Mouse (Mus musculus): Measurements from ENCODE around the gene Akap12. TPM values are rescaled to one million over a fixed set of nuclear protein-coding genes. Genes with fewer than 3 reads are reported as not detected.
A peak's percentile ranks its signal among the peaks of the same experiment; 100 is the strongest.

The Akap12 gene
- polyA plus RNA-seq, 1 experiment from 2014 or later = 46.6 TPM

GRCm38 (mm10) chr10:4260925-4261324 lies 5.3 kb upstream of the Akap12 start:
- Histone ChIP-seq H3K27me3 (no peaks in the 10 kb centered on the region), H3K9ac (no peak overlapping the region), H3K4me1 (replicated peaks) (peaks cover 9% of the 10 kb centered on the region), H3K9me3 (no peaks in the 10 kb centered on the region), H3K27ac (replicated peaks) (no peak overlapping the region), H3K4me2 (no peak overlapping the region), H3K36me3 (no peaks in the 10 kb centered on the region), H3K4me3 (no peak overlapping the region)
- no peak for ATAC-seq (ENCODE audit: low FRiP score, low read depth)
- WGBS = 75% methylated on average over 5 of the region's 5 CpGs

GRCm38 (mm10) chr10:4261359-4261952 lies 4.7 kb upstream of the Akap12 start:
- 75% methylated on average over 9 of the region's 9 CpGs for WGBS
- no peak for ATAC-seq (ENCODE audit: low FRiP score, low read depth)
- no peaks in the 10 kb centered on the region for H3K27me3 ChIP-seq
- no peaks in the 10 kb centered on the region for H3K36me3 ChIP-seq
- no peaks in the 10 kb centered on the region for H3K9me3 ChIP-seq
- H3K27ac ChIP-seq (replicated peaks) = no peak overlapping the region
- H3K9ac ChIP-seq = no peak overlapping the region
- H3K4me2 ChIP-seq = no peak overlapping the region
- H3K4me1 ChIP-seq (replicated peaks) = peaks cover 12% of the 10 kb centered on the region
- H3K4me3 ChIP-seq = no peak overlapping the region

GRCm38 (mm10) chr10:4265641-4266040 lies 539 bp upstream of the Akap12 start:
- H3K27ac ChIP-seq (replicated peaks) = peak overlapping the region; percentile 84
- peak overlapping the region; percentile 95 for H3K4me2 ChIP-seq
- ATAC-seq (ENCODE audit: low FRiP score, low read depth) = peak; percentile 86
- H3K9me3 ChIP-seq = no peaks in the 10 kb centered on the region
- peak overlapping the region; percentile 57 for H3K4me3 ChIP-seq
- 2% methylated on average over 13 of the region's 13 CpGs for WGBS
- no peaks in the 10 kb centered on the region for H3K36me3 ChIP-seq
- peaks cover 29% of the 10 kb centered on the region for H3K4me1 ChIP-seq (replicated peaks)
- H3K27me3 ChIP-seq = no peaks in the 10 kb centered on the region
- peak overlapping the region; percentile 63 for H3K9ac ChIP-seq

- H3K27me3 ChIP-seq = no peaks in the 10 kb centered on the region
- H3K9me3 ChIP-seq = no peaks in the 10 kb centered on the region
- H3K4me2 ChIP-seq = peak overlapping the region; percentile 95
- H3K27ac ChIP-seq (replicated peaks) = peak overlapping the region; percentile 84
- peaks cover 29% of the 10 kb centered on the region for H3K4me1 ChIP-seq (replicated peaks)
- H3K9ac ChIP-seq = peak overlapping the region; percentile 63
- H3K36me3 ChIP-seq = no peaks in the 10 kb centered on the region
- ATAC-seq (ENCODE audit: low FRiP score, low read depth) = peak; percentile 36
- WGBS = under 1% methylated on average over 11 of the region's 11 CpGs
- peak overlapping the region; percentile 57 for H3K4me3 ChIP-seq
These were observed 741 bp downstream of the Akap12 start for GRCm38 (mm10) chr10:4266931-4267310.

- H3K27me3 ChIP-seq = no peaks in the 10 kb centered on the region
- no peak for ATAC-seq (ENCODE audit: low FRiP score, low read depth)
- H3K27ac ChIP-seq (replicated peaks) = peak overlapping the region; percentile 84; the same call in 1 of the 2 replicates
- 78% methylated on average over 7 of the region's 7 CpGs for WGBS
- H3K4me1 ChIP-seq (replicated peaks) = peaks cover 29% of the 10 kb centered on the region
- H3K4me2 ChIP-seq = peak overlapping the region; percentile 95
- H3K9ac ChIP-seq = peak overlapping the region; percentile 63
- H3K4me3 ChIP-seq = peak overlapping the region; percentile 57
- no peaks in the 10 kb centered on the region for H3K9me3 ChIP-seq
- H3K36me3 ChIP-seq = no peaks in the 10 kb centered on the region
These were observed 1.3 kb downstream of the Akap12 start for GRCm38 (mm10) chr10:4267481-4267880.

GRCm38 (mm10) chr10:4268140-4268539 lies 2.0 kb downstream of the Akap12 start:
- ATAC-seq (ENCODE audit: low FRiP score, low read depth) = no peak
- no peak overlapping the region for H3K9ac ChIP-seq
- no peak overlapping the region for H3K27ac ChIP-seq (replicated peaks)
- no peaks in the 10 kb centered on the region for H3K27me3 ChIP-seq
- no peaks in the 10 kb centered on the region for H3K9me3 ChIP-seq
- peak overlapping the region; percentile 57; the same call in 1 of the 2 replicates for H3K4me3 ChIP-seq
- peaks cover 29% of the 10 kb centered on the region for H3K4me1 ChIP-seq (replicated peaks)
- WGBS = 90% methylated on average over 7 of the region's 7 CpGs
- H3K4me2 ChIP-seq = peak overlapping the region; percentile 95
- no peaks in the 10 kb centered on the region for H3K36me3 ChIP-seq

GRCm38 (mm10) chr10:4275572-4275971 lies 9.4 kb downstream of the Akap12 start:
- no peak overlapping the region for H3K27ac ChIP-seq (replicated peaks)
- H3K4me1 ChIP-seq (replicated peaks) = no peaks in the 10 kb centered on the region
- no peak overlapping the region for H3K4me3 ChIP-seq
- H3K9me3 ChIP-seq = no peaks in the 10 kb centered on the region
- no peak overlapping the region for H3K4me2 ChIP-seq
- no peaks in the 10 kb centered on the region for H3K27me3 ChIP-seq
- ATAC-seq (ENCODE audit: low FRiP score, low read depth) = no peak
- H3K9ac ChIP-seq = no peak overlapping the region
- 93% methylated on average over 10 of the region's 10 CpGs for WGBS
- no peaks in the 10 kb centered on the region for H3K36me3 ChIP-seq

- Histone ChIP-seq H3K9ac (no peak overlapping the region), H3K27me3 (no peaks in the 10 kb centered on the region), H3K4me1 (replicated peaks) (no peaks in the 10 kb centered on the region), H3K4me3 (no peak overlapping the region), H3K4me2 (no peak overlapping the region), H3K9me3 (no peaks in the 10 kb centered on the region), H3K27ac (replicated peaks) (no peak overlapping the region), H3K36me3 (no peaks in the 10 kb centered on the region)
- WGBS = 90% methylated on average over 13 of the region's 13 CpGs
- ATAC-seq (ENCODE audit: low FRiP score, low read depth) = no peak
These were observed 9.9 kb downstream of the Akap12 start for GRCm38 (mm10) chr10:4276081-4276480.

- H3K27ac ChIP-seq (replicated peaks) = no peak overlapping the region
- no peaks in the 10 kb centered on the region for H3K27me3 ChIP-seq
- H3K4me3 ChIP-seq = no peak overlapping the region
- H3K9me3 ChIP-seq = no peaks in the 10 kb centered on the region
- H3K4me2 ChIP-seq = no peak overlapping the region
- 62% methylated on average over 6 of the region's 6 CpGs for WGBS
- H3K36me3 ChIP-seq = no peaks in the 10 kb centered on the region
- H3K9ac ChIP-seq = no peak overlapping the region
- H3K4me1 ChIP-seq (replicated peaks) = no peaks in the 10 kb centered on the region
- ATAC-seq (ENCODE audit: low FRiP score, low read depth) = no peak
These were observed 11.9 kb downstream of the Akap12 start for GRCm38 (mm10) chr10:4278041-4278440.

DNA sequence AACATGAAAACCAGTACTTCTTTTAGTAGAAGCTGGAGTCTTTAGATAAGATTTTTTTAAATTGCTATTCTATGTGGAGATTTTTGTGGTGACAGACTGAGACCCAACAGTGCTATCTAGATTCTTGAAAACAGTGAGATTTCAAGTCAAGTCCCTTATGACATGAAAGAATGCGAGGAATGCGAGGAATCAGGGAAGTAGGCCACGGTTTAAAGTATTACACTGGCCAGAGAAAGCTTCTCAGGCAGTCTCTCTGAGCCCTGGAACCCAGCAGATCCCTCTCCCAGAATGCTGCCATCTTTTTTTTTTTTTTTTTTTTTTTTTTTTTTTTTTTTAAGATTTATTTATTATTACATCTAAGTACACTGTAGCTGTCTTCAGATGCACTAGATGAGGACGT lies 16.2 kb downstream of the Akap12 start:
- no peak for ATAC-seq (ENCODE audit: low FRiP score, low read depth)
- H3K4me3 ChIP-seq = no peak overlapping the region
- no peak overlapping the region for H3K9ac ChIP-seq
- H3K27ac ChIP-seq (replicated peaks) = no peak overlapping the region
- H3K36me3 ChIP-seq = no peaks in the 10 kb centered on the region
- whole genome bisulfite sequencing = 67% methylated on average over 4 of the region's 4 CpGs
- no peak overlapping the region for H3K4me2 ChIP-seq
- no peaks in the 10 kb centered on the region for H3K4me1 ChIP-seq (replicated peaks)
- H3K9me3 ChIP-seq = no peaks in the 10 kb centered on the region
- H3K27me3 ChIP-seq = no peaks in the 10 kb centered on the region

DNA sequence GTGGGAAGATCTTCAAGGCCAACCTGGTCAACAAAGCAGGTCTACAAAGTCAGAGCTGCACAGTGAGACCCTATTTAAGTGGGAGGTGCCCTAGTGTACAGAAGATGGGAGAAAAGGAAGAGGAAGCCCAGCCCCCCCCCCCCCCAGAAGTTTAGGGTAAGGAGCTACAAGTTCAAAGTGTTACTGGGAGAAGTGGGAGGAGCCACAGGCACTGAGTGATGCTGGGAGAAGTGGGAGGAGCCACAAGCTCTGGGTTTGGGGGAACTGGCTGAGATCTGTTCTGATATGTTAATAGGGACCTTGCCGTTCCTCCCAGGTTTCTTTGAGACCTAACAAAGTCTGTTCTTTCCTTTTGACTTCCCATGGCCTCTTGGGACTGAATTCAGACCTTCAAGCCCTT lies 18.6 kb downstream of the Akap12 start:
- H3K27ac ChIP-seq (replicated peaks) = no peak overlapping the region
- no peak overlapping the region for H3K4me3 ChIP-seq
- H3K4me1 ChIP-seq (replicated peaks) = no peaks in the 10 kb centered on the region
- H3K9me3 ChIP-seq = no peaks in the 10 kb centered on the region
- WGBS = 67% methylated on average over 1 of the region's 1 CpGs
- no peaks in the 10 kb centered on the region for H3K36me3 ChIP-seq
- H3K27me3 ChIP-seq = no peaks in the 10 kb centered on the region
- no peak overlapping the region for H3K9ac ChIP-seq
- ATAC-seq (ENCODE audit: low FRiP score, low read depth) = no peak
- H3K4me2 ChIP-seq = no peak overlapping the region

GRCm38 (mm10) chr10:4285752-4286151 lies 19.6 kb downstream of the Akap12 start:
- Histone ChIP-seq H3K9ac (no peak overlapping the region), H3K4me2 (no peak overlapping the region), H3K27me3 (no peaks in the 10 kb centered on the region), H3K4me1 (replicated peaks) (no peaks in the 10 kb centered on the region), H3K36me3 (no peaks in the 10 kb centered on the region), H3K9me3 (no peaks in the 10 kb centered on the region), H3K4me3 (no peak overlapping the region), H3K27ac (replicated peaks) (no peak overlapping the region)
- WGBS = 64% methylated on average over 8 of the region's 8 CpGs
- no peak for ATAC-seq (ENCODE audit: low FRiP score, low read depth)

DNA sequence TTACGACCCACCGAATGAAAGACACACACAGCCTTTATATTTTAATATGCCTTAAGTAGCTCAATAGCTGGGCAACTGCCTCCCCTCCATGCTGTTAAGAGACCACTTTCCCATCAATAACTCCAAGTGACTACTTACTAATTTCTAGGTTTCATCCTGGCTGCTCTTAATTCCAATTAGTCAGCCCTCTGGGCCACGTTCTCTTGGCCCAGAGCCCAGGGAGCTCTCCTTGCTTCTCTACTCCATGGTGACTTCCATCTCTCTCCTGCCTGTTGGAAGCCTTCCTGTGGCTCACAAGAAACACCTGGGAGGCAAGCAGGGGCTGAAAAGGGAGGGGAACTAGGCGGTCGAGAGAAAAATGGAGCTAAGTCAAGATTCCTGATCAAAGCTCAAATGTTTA lies 23.0 kb downstream of the Akap12 start:
- Histone ChIP-seq H3K9ac (no peak overlapping the region), H3K4me2 (no peak overlapping the region), H3K9me3 (no peaks in the 10 kb centered on the region), H3K36me3 (no peaks in the 10 kb centered on the region), H3K4me3 (no peak overlapping the region), H3K27ac (replicated peaks) (no peak overlapping the region), H3K27me3 (no peaks in the 10 kb centered on the region), H3K4me1 (replicated peaks) (no peaks in the 10 kb centered on the region)
- 48% methylated on average over 5 of the region's 5 CpGs for WGBS
- ATAC-seq (ENCODE audit: low FRiP score, low read depth) = no peak
